Mouse (Mus musculus): ENCODE results near the gene Glyctk. TPM values are rescaled to one million over a fixed set of nuclear protein-coding genes. Genes with fewer than 3 reads are reported as not detected.

The Glyctk gene
- total RNA-seq (2014; fragmentation: Nextera tagmentation) (0.29 and 3.5 TPM in 2 replicates), total RNA-seq (2017) (1.2 TPM in 2 replicates), polyA plus RNA-seq (2012) (1.00 and 1.1 TPM in 2 replicates)

- Histone ChIP-seq H3K4me3 (ENCODE audit: low read depth, low read length) (no peak within 1 kb of the TSS; the same call in 1 of the 2 replicates), H3K36me3 (replicated peaks) (peaks cover 24% of the 10 kb centered on the region), H3K27me3 (ENCODE audit: insufficient read depth, low read length) (peaks cover 6% of the 10 kb centered on the region; the same call in 1 of the 2 replicates), H3K9me3 (replicated peaks) (no peaks in the 10 kb centered on the region), H3K4me1 (ENCODE audit: insufficient read depth, low read depth, low read length) (peaks cover 21% of the 10 kb centered on the region)
- ATAC-seq (ENCODE audit: extremely low read depth, insufficient number of reproducible peaks, low FRiP score, poor library complexity, severe bottlenecking) (no peak), DNase-seq (ENCODE audit: low spot score) (no peak)
- TF ChIP-seq CTCF (IDR thresholded peaks at IDR 0.05; ENCODE audit: low read depth, low read length), result no peak
- TF ChIP-seq TAL1 (conservative IDR thresholded peaks at IDR 0.05; ENCODE audit: low read depth, low read length), result no peak
- no peak for TF ChIP-seq POLR2AphosphoS5 (IDR thresholded peaks at IDR 0.05; ENCODE audit: insufficient replicate concordance, low read depth, low read length)
- no peak for TF ChIP-seq GATA2 (IDR thresholded peaks at IDR 0.05; ENCODE audit: borderline replicate concordance, low read depth, low read length)
Measured at GRCm38 (mm10) chr9:106158037-106158491, at the start of gene Glyctk. Glyctk (minus strand) TSS chr9:106158138.

DNA sequence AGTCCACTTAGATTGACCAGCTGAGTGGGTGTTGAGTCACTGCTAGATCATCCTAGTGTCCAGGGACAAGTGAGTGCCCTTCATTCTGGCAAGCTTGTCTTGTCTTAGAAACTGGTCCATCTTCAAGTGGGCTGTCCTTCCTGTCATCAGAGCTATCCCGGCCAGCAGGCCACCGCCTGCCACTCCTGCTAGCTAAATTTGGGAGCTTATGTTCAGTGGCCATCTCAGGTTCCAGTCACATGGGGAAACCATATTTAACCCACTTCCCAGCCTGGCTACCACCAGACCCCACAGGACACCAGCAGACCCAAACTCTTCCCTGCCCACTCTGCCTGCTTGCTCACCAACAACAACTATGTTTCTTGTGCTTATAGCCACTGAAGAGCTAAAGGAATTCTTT is 48.6 kb upstream of the Glyctk start:
- Histone ChIP-seq H3K4me1 (ENCODE audit: insufficient read depth, low read depth, low read length) (peaks cover 54% of the 10 kb centered on the region), H3K27me3 (ENCODE audit: insufficient read depth, low read length) (no peaks in the 10 kb centered on the region), H3K36me3 (replicated peaks) (peaks cover 65% of the 10 kb centered on the region), H3K4me3 (ENCODE audit: low read depth, low read length) (no peak overlapping the region), H3K9me3 (replicated peaks) (no peaks in the 10 kb centered on the region)
- no peak for ATAC-seq (ENCODE audit: extremely low read depth, insufficient number of reproducible peaks, low FRiP score, poor library complexity, severe bottlenecking)
- TF ChIP-seq TAL1 (conservative IDR thresholded peaks at IDR 0.05; ENCODE audit: low read depth, low read length) (no peak), GATA1 (IDR thresholded peaks at IDR 0.05; ENCODE audit: borderline replicate concordance, low read length) (no peak), GATA2 (IDR thresholded peaks at IDR 0.05; ENCODE audit: borderline replicate concordance, low read depth, low read length) (no peak), POLR2AphosphoS5 (IDR thresholded peaks at IDR 0.05; ENCODE audit: insufficient replicate concordance, low read depth, low read length) (no peak), CTCF (IDR thresholded peaks at IDR 0.05; ENCODE audit: low read depth, low read length) (no peak)
- DNase-seq (ENCODE audit: low spot score), result no peak

DNA sequence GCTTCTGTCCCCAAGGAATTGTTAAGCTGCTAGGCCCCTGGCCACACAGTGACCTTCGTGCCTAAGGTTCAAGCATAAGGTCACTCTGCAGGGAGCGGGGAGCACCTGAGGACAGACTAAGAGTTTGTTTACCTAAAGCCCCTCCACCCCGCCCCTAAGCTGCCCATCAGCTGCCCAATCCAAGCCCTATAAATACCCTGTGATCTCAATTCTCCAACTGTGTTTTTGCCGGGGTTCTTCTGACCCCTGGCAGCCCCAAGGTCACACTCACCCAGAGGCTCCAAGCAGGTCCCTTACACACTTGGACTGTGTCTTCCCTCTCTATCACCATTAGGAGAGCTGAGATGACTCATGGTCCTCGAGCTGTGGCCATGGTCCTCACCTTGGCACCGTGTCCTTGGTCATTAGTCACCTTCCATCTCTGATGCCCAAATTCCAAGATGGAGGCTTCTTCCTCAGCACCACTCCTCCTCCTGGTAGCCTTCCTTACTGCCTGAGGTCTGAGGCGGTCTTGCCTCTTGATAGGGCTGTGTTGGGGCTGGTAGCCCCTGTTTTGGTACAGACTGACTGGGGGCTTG is 47.9 kb upstream of the Glyctk start:
- peaks cover 58% of the 10 kb centered on the region for H3K36me3 ChIP-seq (replicated peaks)
- ATAC-seq (ENCODE audit: extremely low read depth, insufficient number of reproducible peaks, low FRiP score, poor library complexity, severe bottlenecking) (no peak), DNase-seq (ENCODE audit: low spot score) (no peak)
- peaks cover 55% of the 10 kb centered on the region for H3K4me1 ChIP-seq (ENCODE audit: insufficient read depth, low read depth, low read length)
- H3K9me3 ChIP-seq (replicated peaks), result no peaks in the 10 kb centered on the region
- no peak overlapping the region for H3K4me3 ChIP-seq (ENCODE audit: low read depth, low read length)
- no peaks in the 10 kb centered on the region for H3K27me3 ChIP-seq (ENCODE audit: insufficient read depth, low read length)
- no peak for TF ChIP-seq TAL1 (conservative IDR thresholded peaks at IDR 0.05; ENCODE audit: low read depth, low read length)
- TF ChIP-seq CTCF (IDR thresholded peaks at IDR 0.05; ENCODE audit: low read depth, low read length), result no peak
- no peak for TF ChIP-seq GATA2 (IDR thresholded peaks at IDR 0.05; ENCODE audit: borderline replicate concordance, low read depth, low read length)
- TF ChIP-seq GATA1 (IDR thresholded peaks at IDR 0.05; ENCODE audit: borderline replicate concordance, low read length), result no peak
- TF ChIP-seq POLR2AphosphoS5 (IDR thresholded peaks at IDR 0.05; ENCODE audit: insufficient replicate concordance, low read depth, low read length), result no peak

- peaks cover 46% of the 10 kb centered on the region for H3K36me3 ChIP-seq (replicated peaks)
- ATAC-seq (ENCODE audit: extremely low read depth, insufficient number of reproducible peaks, low FRiP score, poor library complexity, severe bottlenecking) (no peak), DNase-seq (ENCODE audit: low spot score) (peak; percentile 52)
- H3K27me3 ChIP-seq (ENCODE audit: insufficient read depth, low read length), result no peaks in the 10 kb centered on the region
- H3K4me3 ChIP-seq (ENCODE audit: low read depth, low read length), result peak overlapping the region; percentile 83; the same call in 1 of the 2 replicates
- no peaks in the 10 kb centered on the region for H3K9me3 ChIP-seq (replicated peaks)
- peaks cover 69% of the 10 kb centered on the region for H3K4me1 ChIP-seq (ENCODE audit: insufficient read depth, low read depth, low read length)
- TF ChIP-seq GATA2 (IDR thresholded peaks at IDR 0.05; ENCODE audit: borderline replicate concordance, low read depth, low read length) (no peak), GATA1 (IDR thresholded peaks at IDR 0.05; ENCODE audit: borderline replicate concordance, low read length) (no peak), CTCF (IDR thresholded peaks at IDR 0.05; ENCODE audit: low read depth, low read length) (no peak), TAL1 (conservative IDR thresholded peaks at IDR 0.05; ENCODE audit: low read depth, low read length) (no peak)
Measured at GRCm38 (mm10) chr9:106203990-106204851, 46.3 kb upstream of the Glyctk start.

DNA sequence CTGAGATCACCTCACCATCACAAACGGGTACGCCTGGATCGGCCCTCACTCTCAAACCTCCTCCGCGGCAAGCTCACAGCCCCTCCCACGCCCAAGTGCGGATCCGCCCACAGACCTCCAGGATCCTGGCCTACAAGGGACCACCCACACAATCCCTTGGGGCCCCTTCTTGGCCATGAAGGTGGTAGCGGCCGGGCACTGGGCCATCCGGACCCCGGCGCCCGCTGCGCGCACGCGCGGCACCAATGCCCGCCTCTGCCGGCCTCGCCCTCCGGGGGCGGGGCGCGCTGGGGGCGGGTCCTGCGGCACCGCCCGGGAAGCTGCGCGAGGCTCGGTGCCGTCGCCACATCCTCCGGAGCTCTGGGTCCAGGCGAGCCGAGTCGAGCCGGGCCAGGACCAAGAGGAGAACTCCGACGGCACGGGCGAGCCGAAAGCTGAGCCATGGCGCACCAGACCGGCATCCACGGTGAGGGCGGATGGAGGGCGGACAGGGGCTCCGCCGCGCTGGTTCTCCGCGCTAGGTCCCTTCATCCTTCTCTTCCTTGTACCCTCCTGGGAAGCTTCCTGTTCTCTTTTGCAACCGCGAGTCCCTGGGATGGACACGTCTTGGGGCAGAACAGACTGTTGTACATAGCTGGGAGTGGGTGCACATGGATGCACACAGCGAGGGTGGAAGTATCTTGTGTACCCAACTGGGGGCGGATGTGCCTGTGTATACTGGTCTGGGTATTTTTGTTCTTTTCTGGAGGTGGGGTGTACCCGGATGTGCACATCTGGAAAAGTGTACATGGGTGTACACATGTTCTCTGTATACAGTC is 45.1 kb upstream of the Glyctk start, which contains the start of gene Twf2:
TSS of gene Twf2 (plus strand) at position 290 of the 818 bp plus-strand sequence.
- H3K4me3 ChIP-seq (ENCODE audit: low read depth, low read length), result peak within 1 kb of the TSS; percentile 83
- H3K9me3 ChIP-seq (replicated peaks), result no peaks in the 10 kb centered on the region
- peak; percentile 73 for ATAC-seq (ENCODE audit: extremely low read depth, insufficient number of reproducible peaks, low FRiP score, poor library complexity, severe bottlenecking)
- DNase-seq (ENCODE audit: low spot score), result peak; percentile 97
- H3K36me3 ChIP-seq (replicated peaks), result peaks cover 39% of the 10 kb centered on the region
- no peaks in the 10 kb centered on the region for H3K27me3 ChIP-seq (ENCODE audit: insufficient read depth, low read length)
- H3K4me1 ChIP-seq (ENCODE audit: insufficient read depth, low read depth, low read length), result peaks cover 77% of the 10 kb centered on the region
- TF ChIP-seq GATA1 (IDR thresholded peaks at IDR 0.05; ENCODE audit: borderline replicate concordance, low read length), result no peak
- TF ChIP-seq GATA2 (IDR thresholded peaks at IDR 0.05; ENCODE audit: borderline replicate concordance, low read depth, low read length), result no peak
- no peak for TF ChIP-seq TAL1 (conservative IDR thresholded peaks at IDR 0.05; ENCODE audit: low read depth, low read length)
- TF ChIP-seq CTCF (IDR thresholded peaks at IDR 0.05; ENCODE audit: low read depth, low read length), result no peak
- TF ChIP-seq POLR2AphosphoS5 (IDR thresholded peaks at IDR 0.05; ENCODE audit: insufficient replicate concordance, low read depth, low read length), result no peak
